Mouse (Mus musculus) lung, embryonic 15.5 days (tissue): ENCODE data around the gene Olfr1215. TPM values are rescaled to one million over a fixed set of nuclear protein-coding genes. Genes with fewer than 3 reads are reported as not detected.
"Not testable (repeated sequence)": the region's sequence is repeated elsewhere in the genome, so short reads cannot be mapped to it uniquely, and the experiment has no call there.

Experiments used
- ATAC-seq: fragments of 200-750 bp; cut with Nextera tagmentation; 2 replicates; pipeline ENCODE4 v1.8.0; 2017; ENCODE audit warnings: moderate number of reproducible peaks, borderline replicate concordance; ENCODE audit not compliant: low FRiP score, low TSS enrichment; ENCODE audit errors: extremely low read depth
- H3K27ac ChIP-seq: fragments of 300-500 bp; sonication (generic); 2 replicates; pipeline ENCODE4 v1.5.1; 2015; ENCODE audit warnings: moderate library complexity, mild to moderate bottlenecking, inconsistent platforms
- H3K27me3 ChIP-seq: fragments of 300-500 bp; sonication (generic); 2 replicates; pipeline ENCODE4 v1.6.1; 2015; ENCODE audit warnings: inconsistent platforms
- H3K36me3 ChIP-seq: fragments of 300-500 bp; sonication (generic); 2 replicates; pipeline ENCODE4 v1.6.1; 2015; ENCODE audit warnings: inconsistent platforms
- H3K4me1 ChIP-seq: fragments of 300-500 bp; sonication (generic); 2 replicates; pipeline ENCODE4 v1.6.1; 2015; ENCODE audit warnings: inconsistent platforms
- H3K4me2 ChIP-seq: fragments of 300-500 bp; sonication (generic); 2 replicates; pipeline ENCODE4 v1.6.1; 2015; ENCODE audit warnings: inconsistent platforms, mild to moderate bottlenecking, moderate library complexity
- H3K4me3 ChIP-seq: fragments of 300-500 bp; sonication (generic); 2 replicates; pipeline ENCODE4 v1.5.1; 2015; ENCODE audit warnings: mild to moderate bottlenecking, inconsistent platforms
- H3K9ac ChIP-seq: fragments of 300-500 bp; sonication (generic); 2 replicates; pipeline ENCODE4 v1.6.1; 2015; ENCODE audit warnings: inconsistent platforms
- H3K9me3 ChIP-seq: fragments of 300-500 bp; sonication (generic); 2 replicates; pipeline ENCODE4 v1.6.1; 2016; ENCODE audit warnings: inconsistent platforms
- WGBS: fragments of 180-500 bp; shearing (Covaris S2); methylation state at CpG from one replicate; pipeline ENCODE4 v1.1.7; 2015; 5-methylcytosine and 5-hydroxymethylcytosine counted together
- polyA plus RNA-seq: library from polyadenylated mRNA; unstranded; fragments of >200 nt; fragmentation: Nextera tagmentation; extraction: Ambion mirVana; gene quantifications from 2 replicates; pipeline ENCODE4 v1.2.1, GENCODE M21; 2015

Olfr1215 gene
- polyA plus RNA-seq = not detected in 2 replicates

GRCm38 (mm10) chr2:89006873-89007272 lies at the start of gene Olfr1215:
Gene Olfr1215, minus strand, starts transcription at chr2:89006973.
- no peak within 1 kb of the TSS for H3K4me3 ChIP-seq
- WGBS = 57% methylated on average over 2 of the region's 2 CpGs
- H3K27ac ChIP-seq = no peak within 1 kb of the TSS
- no peak for ATAC-seq
- H3K9ac ChIP-seq = no peak within 1 kb of the TSS
- H3K4me1 ChIP-seq = no peaks in the 10 kb centered on the region
- no peaks in the 10 kb centered on the region for H3K27me3 ChIP-seq
- H3K4me2 ChIP-seq = no peak within 1 kb of the TSS
- H3K9me3 ChIP-seq = no peaks in the 10 kb centered on the region
- no peaks in the 10 kb centered on the region for H3K36me3 ChIP-seq

DNA sequence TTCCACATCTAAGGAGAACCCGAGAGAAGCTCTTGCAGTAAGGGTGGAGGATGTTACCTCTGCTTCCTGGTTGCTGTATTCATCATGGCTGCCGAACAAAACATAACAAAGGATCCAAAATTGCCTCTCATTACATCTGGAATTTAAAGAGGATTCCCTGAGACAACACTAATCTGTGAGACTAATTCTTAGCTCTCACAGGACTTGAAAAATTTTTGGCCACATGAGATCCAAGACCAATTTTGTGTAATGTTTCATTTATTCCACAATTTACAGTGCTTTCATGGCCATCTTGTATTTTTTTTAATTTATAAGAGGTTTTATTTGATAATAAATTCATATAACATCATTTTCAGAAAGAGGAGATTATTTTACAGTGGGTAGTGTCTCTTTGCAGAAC lies 25.2 kb upstream of the Olfr1215 start, which contains the start of gene Olfr1217:
Gene Olfr1217 (minus strand): TSS at position 101 of the 400 bp plus-strand sequence.
- ATAC-seq = no peak
- no peaks in the 10 kb centered on the region for H3K36me3 ChIP-seq
- H3K9me3 ChIP-seq = no peaks in the 10 kb centered on the region
- no peak within 1 kb of the TSS for H3K4me3 ChIP-seq
- no peaks in the 10 kb centered on the region for H3K4me1 ChIP-seq
- no peak within 1 kb of the TSS for H3K27ac ChIP-seq
- no peak within 1 kb of the TSS for H3K9ac ChIP-seq
- H3K4me2 ChIP-seq = no peak within 1 kb of the TSS
- H3K27me3 ChIP-seq = no peaks in the 10 kb centered on the region
- WGBS = 58% methylated on average over 2 of the region's 2 CpGs

- H3K9ac ChIP-seq, H3K4me1 ChIP-seq, H3K9me3 ChIP-seq, H3K4me3 ChIP-seq, H3K36me3 ChIP-seq, H3K4me2 ChIP-seq, H3K27ac ChIP-seq, H3K27me3 ChIP-seq, ATAC-seq: not testable (repeated sequence)
- WGBS = 65% methylated on average over 3 of the region's 3 CpGs
These were observed 14.7 kb upstream of the Olfr1215 start for GRCm38 (mm10) chr2:89021436-89021835.

DNA sequence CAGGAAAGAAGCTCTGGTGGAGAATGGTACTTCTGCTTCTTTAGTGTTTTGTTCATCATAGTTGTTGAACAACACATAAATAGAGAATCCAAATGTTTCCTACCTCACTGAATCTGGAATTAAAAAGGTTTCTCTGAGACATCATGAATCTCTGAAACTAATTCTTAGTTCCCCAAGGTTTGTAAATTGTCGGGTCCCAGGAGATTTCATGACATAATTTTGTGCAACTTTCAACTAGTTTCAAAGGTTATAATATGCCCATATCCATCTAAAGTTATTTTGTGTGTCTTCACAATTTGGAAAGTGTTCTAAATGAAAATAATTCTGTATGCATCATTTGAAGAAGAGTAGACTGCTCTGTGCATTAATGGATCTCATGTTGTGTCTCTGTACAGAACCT lies 11.5 kb upstream of the Olfr1215 start, which contains the start of gene Olfr1216:
Gene Olfr1216 (minus strand): TSS at position 101 of the 400 bp plus-strand sequence.
- Histone ChIP-seq H3K36me3 (no peaks in the 10 kb centered on the region), H3K4me3 (no peak within 1 kb of the TSS), H3K4me2 (no peak within 1 kb of the TSS), H3K9me3 (no peaks in the 10 kb centered on the region), H3K9ac (no peak within 1 kb of the TSS), H3K27me3 (no peaks in the 10 kb centered on the region), H3K27ac (no peak within 1 kb of the TSS), H3K4me1 (no peaks in the 10 kb centered on the region)
- 75% methylated on average over 1 of the region's 1 CpGs for WGBS
- no peak for ATAC-seq

DNA sequence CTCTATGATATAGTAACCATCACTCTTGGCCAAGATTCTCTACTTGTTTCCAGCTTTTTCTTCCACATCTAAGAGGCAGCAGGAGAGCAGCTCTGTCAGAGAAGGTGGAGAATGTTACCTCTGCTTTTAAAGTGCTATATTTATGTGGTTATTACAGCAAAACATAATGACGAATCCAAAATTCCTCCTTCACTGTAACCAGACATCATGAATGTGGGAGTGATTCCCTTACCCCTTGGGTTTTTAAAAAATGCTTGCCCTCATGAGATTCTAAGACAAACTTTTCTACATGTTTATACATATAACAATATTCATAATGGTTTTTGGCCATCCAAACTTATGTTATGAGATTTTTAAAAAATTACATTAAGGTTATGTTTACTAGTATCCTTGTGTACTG lies 14.2 kb downstream of the Olfr1215 start, which contains the start of gene Olfr1214:
Gene Olfr1214 (minus strand): TSS at position 101 of the 400 bp plus-strand sequence.
- WGBS = 89% methylated on average over 1 of the region's 1 CpGs
- Histone ChIP-seq H3K4me2 (no peak within 1 kb of the TSS), H3K9ac (no peak within 1 kb of the TSS), H3K9me3 (no peaks in the 10 kb centered on the region), H3K36me3 (no peaks in the 10 kb centered on the region), H3K27ac (no peak within 1 kb of the TSS), H3K4me3 (no peak within 1 kb of the TSS), H3K4me1 (no peaks in the 10 kb centered on the region), H3K27me3 (no peaks in the 10 kb centered on the region)
- ATAC-seq = no peak

DNA sequence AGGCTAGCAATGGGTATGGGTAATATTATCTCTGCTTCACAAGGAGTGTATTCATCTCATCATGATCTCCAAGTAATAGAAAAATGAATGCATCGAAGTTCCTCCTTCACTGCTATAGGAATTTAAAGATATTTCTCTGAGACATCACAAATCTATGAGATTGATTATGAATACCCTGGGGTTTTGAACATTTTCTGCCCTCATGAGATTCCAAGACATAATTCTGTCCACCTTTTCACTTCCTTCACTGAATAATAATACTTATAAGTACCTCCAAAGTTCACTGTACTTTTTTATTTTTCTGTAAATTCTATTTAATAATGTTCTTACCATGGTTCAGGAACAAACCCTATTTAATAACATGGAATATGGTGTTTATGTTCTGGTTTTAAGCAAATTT lies 26.6 kb downstream of the Olfr1215 start, which contains the start of gene Gm13762:
Gene Gm13762 (minus strand): TSS at position 101 of the 400 bp plus-strand sequence.
- 76% methylated on average over 1 of the region's 1 CpGs for WGBS
- ATAC-seq = no peak

DNA sequence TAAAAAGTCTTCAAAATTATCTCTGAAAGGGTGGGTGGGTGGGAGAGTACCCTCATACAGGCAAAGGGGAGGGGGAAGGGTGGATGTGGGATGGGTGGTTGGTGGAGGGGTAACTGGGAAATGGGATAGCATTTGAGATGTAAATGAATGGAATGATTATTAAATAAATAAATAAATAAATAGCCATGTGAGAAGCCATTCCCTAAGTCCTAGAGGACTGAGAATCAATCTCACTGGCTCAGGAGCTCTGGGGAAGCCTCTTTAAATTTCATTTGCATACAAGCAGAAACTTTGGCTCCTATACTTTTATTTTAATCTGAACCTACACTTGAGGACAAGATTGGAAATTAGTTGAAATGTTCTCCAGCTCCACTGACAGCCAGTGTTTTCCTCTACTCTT lies 53.1 kb downstream of the Olfr1215 start, which contains the start of gene Olfr1212:
Gene Olfr1212 (plus strand): TSS at position 301 of the 400 bp plus-strand sequence.
- H3K27me3 ChIP-seq = no peaks in the 10 kb centered on the region
- no peak within 1 kb of the TSS for H3K9ac ChIP-seq
- no peak within 1 kb of the TSS for H3K4me2 ChIP-seq
- no peak within 1 kb of the TSS for H3K27ac ChIP-seq
- H3K36me3 ChIP-seq = no peaks in the 10 kb centered on the region
- no peaks in the 10 kb centered on the region for H3K9me3 ChIP-seq
- ATAC-seq = no peak
- no peak within 1 kb of the TSS for H3K4me3 ChIP-seq
- no peaks in the 10 kb centered on the region for H3K4me1 ChIP-seq

More for the DNA sequence above, 26.6 kb downstream of the Olfr1215 start, which contains the start of gene Gm13762:
- no peak within 1 kb of the TSS for H3K27ac ChIP-seq
- no peak within 1 kb of the TSS for H3K4me3 ChIP-seq
- H3K4me2 ChIP-seq = no peak within 1 kb of the TSS
- no peaks in the 10 kb centered on the region for H3K4me1 ChIP-seq
- H3K27me3 ChIP-seq = no peaks in the 10 kb centered on the region
- H3K9me3 ChIP-seq = no peaks in the 10 kb centered on the region
- no peaks in the 10 kb centered on the region for H3K36me3 ChIP-seq
- no peak within 1 kb of the TSS for H3K9ac ChIP-seq

Other genes with a start within 250 kb of the Olfr1215 start
- not detected in 2 replicates for gene Olfr1199, start 246.5 kb downstream of the Olfr1215 start, polyA plus RNA-seq
- not detected in 2 replicates for gene Olfr1200, start 236.5 kb downstream of the Olfr1215 start, polyA plus RNA-seq
- gene Olfr1201, start 213.9 kb downstream of the Olfr1215 start, polyA plus RNA-seq = not detected in 2 replicates
- not detected in 2 replicates for gene Olfr1202, start 192.5 kb downstream of the Olfr1215 start, polyA plus RNA-seq
- gene Olfr1205, start 177.2 kb downstream of the Olfr1215 start, polyA plus RNA-seq = not detected in 2 replicates
- gene Olfr1204, start 157.7 kb downstream of the Olfr1215 start, polyA plus RNA-seq = not detected in 2 replicates
- gene Olfr1206, start 143.7 kb downstream of the Olfr1215 start, polyA plus RNA-seq = not detected in 2 replicates
- gene Olfr1208, start 104.7 kb downstream of the Olfr1215 start, polyA plus RNA-seq = not detected in 2 replicates
- not detected in 2 replicates for gene Olfr1209, start 91.8 kb downstream of the Olfr1215 start, polyA plus RNA-seq
- gene Olfr1211, start 68.9 kb downstream of the Olfr1215 start, polyA plus RNA-seq = not detected in 2 replicates
- gene Olfr1212, start 53.0 kb downstream of the Olfr1215 start, polyA plus RNA-seq = not detected in 2 replicates
- not detected in 2 replicates for gene Gm13762, start 26.7 kb downstream of the Olfr1215 start, polyA plus RNA-seq
- not detected in 2 replicates for gene Olfr1214, start 14.3 kb downstream of the Olfr1215 start, polyA plus RNA-seq
- gene Olfr1216, start 11.4 kb upstream of the Olfr1215 start, polyA plus RNA-seq = not detected in 2 replicates
- gene Olfr1217, start 25.1 kb upstream of the Olfr1215 start, polyA plus RNA-seq = not detected in 2 replicates
- gene Olfr1218, start 54.2 kb upstream of the Olfr1215 start, polyA plus RNA-seq = not detected in 2 replicates
- not detected in 2 replicates for gene Olfr1219, start 76.5 kb upstream of the Olfr1215 start, polyA plus RNA-seq
- gene Olfr1220, start 99.9 kb upstream of the Olfr1215 start, polyA plus RNA-seq = not detected in 2 replicates
- gene Olfr1221, start 110.3 kb upstream of the Olfr1215 start, polyA plus RNA-seq = not detected in 2 replicates
- not detected in 2 replicates for gene Olfr1222, start 126.1 kb upstream of the Olfr1215 start, polyA plus RNA-seq
- not detected in 2 replicates for gene Olfr1223, start 144.6 kb upstream of the Olfr1215 start, polyA plus RNA-seq
- gene Olfr1224-ps1, start 157.1 kb upstream of the Olfr1215 start, polyA plus RNA-seq = not detected in 2 replicates
- gene Olfr1225, start 167.7 kb upstream of the Olfr1215 start, polyA plus RNA-seq = not detected in 2 replicates
- not detected in 2 replicates for gene Olfr1226, start 193.1 kb upstream of the Olfr1215 start, polyA plus RNA-seq
- gene Olfr1228, start 247.1 kb upstream of the Olfr1215 start, polyA plus RNA-seq = not detected in 2 replicates